Mouse (Mus musculus) embryonic facial prominence, embryonic 11.5 days (tissue): ENCODE data around the gene Cfap299. TPM values are rescaled to one million over a fixed set of nuclear protein-coding genes. Genes with fewer than 3 reads are reported as not detected.
A peak's percentile ranks its signal among the peaks of the same experiment; 100 is the strongest.

Experiments used
- ATAC-seq: fragments of 200-750 bp; cut with Nextera tagmentation; replicated peaks from 2 replicates; pipeline ENCODE4 v1.8.0; 2017; ENCODE audit warnings: low read depth; ENCODE audit not compliant: insufficient number of reproducible peaks, low FRiP score, low TSS enrichment
- DNase-seq: peaks from one replicate; pipeline ENCODE4 v3.0.0-alpha.2; 2015; ENCODE audit warnings: low spot score
- H3K27ac ChIP-seq: fragments of 300-500 bp; sonication (generic); replicated peaks from 2 replicates; pipeline ENCODE4 v1.5.1; 2014; ENCODE audit warnings: mild to moderate bottlenecking, low read depth, low read length, control low read depth
- H3K27me3 ChIP-seq: fragments of 300-500 bp; sonication (generic); 2 replicates; pipeline ENCODE4 v1.6.1; 2014; ENCODE audit warnings: mild to moderate bottlenecking, low read length, moderate library complexity, mixed read lengths; ENCODE audit not compliant: control insufficient read depth, insufficient read depth
- H3K36me3 ChIP-seq: fragments of 300-500 bp; sonication (generic); replicated peaks from 2 replicates; pipeline ENCODE4 v1.6.1; 2014; ENCODE audit warnings: low read depth, mild to moderate bottlenecking, low read length, moderate library complexity, mixed read lengths; ENCODE audit not compliant: control insufficient read depth, insufficient read depth
- H3K4me1 ChIP-seq: fragments of 300-500 bp; sonication (generic); 2 replicates; pipeline ENCODE4 v1.6.1; 2014; ENCODE audit warnings: low read length, mixed read lengths; ENCODE audit not compliant: control insufficient read depth, insufficient read depth
- H3K4me2 ChIP-seq: fragments of 300-500 bp; sonication (generic); 2 replicates; pipeline ENCODE4 v1.6.1; 2014; ENCODE audit warnings: low read depth, mild to moderate bottlenecking, control low read depth, low read length, moderate library complexity
- H3K4me3 ChIP-seq: fragments of 300-500 bp; sonication (generic); 2 replicates; pipeline ENCODE4 v1.5.1; 2014; ENCODE audit warnings: low read depth, low read length, control low read depth
- H3K9ac ChIP-seq: fragments of 300-500 bp; sonication (generic); replicated peaks from 2 replicates; pipeline ENCODE4 v1.6.1; 2014; ENCODE audit warnings: mild to moderate bottlenecking, control low read depth, low read length
- H3K9me3 ChIP-seq: fragments of 300-500 bp; sonication (generic); replicated peaks from 2 replicates; pipeline ENCODE4 v1.6.1; 2016; ENCODE audit warnings: mild to moderate bottlenecking, low read length, inconsistent platforms, mixed read lengths; ENCODE audit not compliant: control insufficient read depth
- WGBS: fragments of 180-500 bp; shearing (Covaris S2); extraction: QIAGEN DNeasy Blood & Tissue Kit; methylation state at CpG from one replicate; pipeline ENCODE4 v1.1.7; 2014; 5-methylcytosine and 5-hydroxymethylcytosine counted together
- polyA plus RNA-seq: library from polyadenylated mRNA; unstranded; fragments of >200 nt; fragmentation: Nextera tagmentation; extraction: Ambion mirVana; gene quantifications from 2 replicates; pipeline ENCODE4 v1.2.1, GENCODE M21; 2014

Cfap299 gene
- polyA plus RNA-seq, 1 experiment from 2014 or later = 1.5 TPM

DNA sequence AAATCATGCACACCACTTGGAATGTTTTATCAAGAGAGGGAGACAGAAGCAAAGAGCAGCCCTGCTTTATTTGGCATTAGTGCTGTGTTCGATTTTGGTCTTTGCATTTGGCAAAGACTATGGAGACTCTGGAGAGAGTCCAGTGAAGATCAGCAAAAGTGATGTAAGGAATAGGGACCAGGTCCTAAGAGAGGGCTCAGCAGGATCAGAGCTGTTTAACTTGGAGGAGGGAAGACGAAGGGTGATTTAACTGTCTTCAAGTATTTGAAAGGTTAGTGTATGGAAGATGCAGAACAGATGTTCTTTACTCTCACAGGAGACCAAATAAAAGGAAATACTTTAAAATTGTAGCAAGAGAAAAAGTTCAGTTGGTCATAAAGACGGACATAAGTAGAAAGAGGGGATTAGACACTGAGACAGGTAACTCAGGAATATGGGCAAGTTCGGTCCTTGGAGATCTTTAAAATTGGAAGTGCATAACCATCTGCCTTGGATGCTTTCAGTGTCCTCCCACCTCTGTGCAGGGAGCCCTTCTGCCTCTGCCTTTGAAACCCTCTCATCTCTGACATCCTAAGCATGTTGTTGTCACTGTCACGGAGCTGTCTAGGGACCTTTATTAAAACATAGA, 31.8 kb downstream of the Cfap299 start:
- no peak overlapping the region for H3K4me2 ChIP-seq
- no peak for ATAC-seq
- WGBS = 75% methylated on average over 5 of the region's 5 CpGs

GRCm38 (mm10) chr5:98363428-98363827, 34.3 kb downstream of the Cfap299 start:
- WGBS = 54% methylated on average over 8 of the region's 8 CpGs
- H3K36me3 ChIP-seq = no peaks in the 10 kb centered on the region
- no peak overlapping the region for H3K4me3 ChIP-seq
- ATAC-seq = no peak
- no peaks in the 10 kb centered on the region for H3K4me1 ChIP-seq
- DNase-seq = peak; percentile 22
- no peaks in the 10 kb centered on the region for H3K9me3 ChIP-seq
- H3K4me2 ChIP-seq = no peak overlapping the region
- no peak overlapping the region for H3K27ac ChIP-seq
- H3K9ac ChIP-seq = no peak overlapping the region
- no peaks in the 10 kb centered on the region for H3K27me3 ChIP-seq

More for the DNA sequence above, 31.8 kb downstream of the Cfap299 start:
- Histone ChIP-seq H3K27ac (no peak overlapping the region), H3K36me3 (no peaks in the 10 kb centered on the region), H3K9me3 (no peaks in the 10 kb centered on the region), H3K4me1 (no peaks in the 10 kb centered on the region), H3K4me3 (no peak overlapping the region), H3K27me3 (no peaks in the 10 kb centered on the region), H3K9ac (no peak overlapping the region)
- DNase-seq = no peak

DNA sequence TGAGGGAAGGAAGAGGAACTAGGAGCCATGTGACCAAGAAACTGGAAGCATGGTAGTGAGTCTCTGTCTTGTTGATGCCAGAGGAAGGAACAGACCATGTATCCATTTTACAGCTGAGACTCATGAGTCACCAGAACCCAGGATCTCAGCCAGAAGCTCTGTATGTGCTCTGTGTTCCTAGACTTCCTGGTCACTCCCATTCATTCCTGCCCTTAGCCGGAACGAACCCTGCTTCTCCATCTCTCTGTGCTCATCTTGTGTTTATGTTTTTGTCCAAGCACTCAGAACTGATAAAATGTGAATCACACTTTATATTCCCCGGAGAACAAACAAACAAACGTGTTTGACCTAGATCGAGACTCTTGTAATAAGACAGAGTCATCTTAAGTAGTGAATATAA, 36.2 kb downstream of the Cfap299 start:
- no peak overlapping the region for H3K9ac ChIP-seq
- no peaks in the 10 kb centered on the region for H3K4me1 ChIP-seq
- no peaks in the 10 kb centered on the region for H3K9me3 ChIP-seq
- no peak overlapping the region for H3K4me2 ChIP-seq
- WGBS = 82% methylated on average over 5 of the region's 5 CpGs
- no peaks in the 10 kb centered on the region for H3K27me3 ChIP-seq
- no peak for ATAC-seq
- no peaks in the 10 kb centered on the region for H3K36me3 ChIP-seq
- H3K27ac ChIP-seq = no peak overlapping the region
- H3K4me3 ChIP-seq = no peak overlapping the region
- no peak for DNase-seq

- 82% methylated on average over 4 of the region's 4 CpGs for WGBS
Observed at GRCm38 (mm10) chr5:98368822-98369221, 39.7 kb downstream of the Cfap299 start.

GRCm38 (mm10) chr5:98369426-98369825, 40.3 kb downstream of the Cfap299 start:
- ATAC-seq (no peak), DNase-seq (no peak)
- no peak overlapping the region for H3K4me3 ChIP-seq
- H3K4me1 ChIP-seq = no peaks in the 10 kb centered on the region
- H3K9ac ChIP-seq = no peak overlapping the region
- H3K36me3 ChIP-seq = no peaks in the 10 kb centered on the region
- H3K9me3 ChIP-seq = no peaks in the 10 kb centered on the region
- H3K4me2 ChIP-seq = no peak overlapping the region
- no peak overlapping the region for H3K27ac ChIP-seq
- 80% methylated on average over 7 of the region's 7 CpGs for WGBS
- H3K27me3 ChIP-seq = no peaks in the 10 kb centered on the region

More at GRCm38 (mm10) chr5:98368822-98369221, 39.7 kb downstream of the Cfap299 start:
- Histone ChIP-seq H3K27me3 (no peaks in the 10 kb centered on the region), H3K4me1 (no peaks in the 10 kb centered on the region), H3K4me3 (no peak overlapping the region), H3K9ac (no peak overlapping the region), H3K27ac (no peak overlapping the region), H3K36me3 (no peaks in the 10 kb centered on the region), H3K9me3 (no peaks in the 10 kb centered on the region), H3K4me2 (no peak overlapping the region)
- DNase-seq (no peak), ATAC-seq (no peak)

- Histone ChIP-seq H3K4me1 (no peaks in the 10 kb centered on the region), H3K9me3 (no peaks in the 10 kb centered on the region), H3K4me2 (no peak overlapping the region), H3K27ac (no peak overlapping the region), H3K27me3 (no peaks in the 10 kb centered on the region), H3K36me3 (no peaks in the 10 kb centered on the region), H3K4me3 (no peak overlapping the region), H3K9ac (no peak overlapping the region)
- 77% methylated on average over 8 of the region's 8 CpGs for WGBS
- ATAC-seq (no peak), DNase-seq (no peak)
Observed at GRCm38 (mm10) chr5:98376058-98376798, 47.1 kb downstream of the Cfap299 start.

GRCm38 (mm10) chr5:98376799-98377090, 47.6 kb downstream of the Cfap299 start:
- Histone ChIP-seq H3K4me1 (no peaks in the 10 kb centered on the region), H3K36me3 (no peaks in the 10 kb centered on the region), H3K9ac (no peak overlapping the region), H3K27me3 (no peaks in the 10 kb centered on the region), H3K9me3 (no peaks in the 10 kb centered on the region), H3K27ac (no peak overlapping the region), H3K4me3 (no peak overlapping the region), H3K4me2 (no peak overlapping the region)
- 65% methylated on average over 4 of the region's 4 CpGs for WGBS
- ATAC-seq (no peak), DNase-seq (no peak)

DNA sequence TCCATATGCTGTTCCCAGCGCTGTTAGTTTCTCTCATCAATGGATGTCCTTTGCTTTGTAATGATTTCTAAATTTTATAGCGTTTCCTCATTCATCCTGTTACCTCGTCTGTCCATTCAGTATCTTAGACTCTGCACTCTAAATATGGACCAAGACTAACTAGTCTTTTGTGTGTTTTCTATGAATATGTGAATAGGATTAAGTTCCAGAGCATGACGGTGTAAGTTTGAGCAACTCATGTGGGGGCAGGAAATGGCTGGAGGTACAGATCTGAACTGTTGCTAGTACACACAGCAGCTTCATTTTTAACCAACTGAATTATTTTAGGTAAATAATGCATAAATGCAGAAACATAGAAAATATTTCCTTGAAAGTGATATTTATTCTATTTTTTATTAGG, 51.3 kb downstream of the Cfap299 start:
- H3K9me3 ChIP-seq = no peaks in the 10 kb centered on the region
- H3K4me3 ChIP-seq = no peak overlapping the region
- no peaks in the 10 kb centered on the region for H3K36me3 ChIP-seq
- ATAC-seq (no peak), DNase-seq (no peak)
- WGBS = 83% methylated on average over 4 of the region's 4 CpGs
- no peak overlapping the region for H3K27ac ChIP-seq
- no peak overlapping the region for H3K4me2 ChIP-seq
- no peaks in the 10 kb centered on the region for H3K4me1 ChIP-seq
- no peak overlapping the region for H3K9ac ChIP-seq
- H3K27me3 ChIP-seq = no peaks in the 10 kb centered on the region
